Mouse (Mus musculus) midbrain, embryonic 14.5 days (tissue): ENCODE data around the gene Kcnq4. TPM values are rescaled to one million over a fixed set of nuclear protein-coding genes. Genes with fewer than 3 reads are reported as not detected.

Experiments
- ATAC-seq: fragments of 200-750 bp; cut with Nextera tagmentation; 2 replicates; pipeline ENCODE4 v1.8.0; 2017; ENCODE audit warnings: moderate number of reproducible peaks, moderate library complexity; ENCODE audit not compliant: low FRiP score, low TSS enrichment
- DNase-seq: peaks from one replicate; pipeline ENCODE4 v3.0.0-alpha.2; 2015
- H3K27ac ChIP-seq: fragments of 300-500 bp; sonication (generic); replicated peaks from 2 replicates; pipeline ENCODE4 v1.5.1; 2014; ENCODE audit warnings: mild to moderate bottlenecking, low read depth, low read length, moderate library complexity
- H3K27me3 ChIP-seq: fragments of 300-500 bp; sonication (generic); 2 replicates; pipeline ENCODE4 v1.6.1; 2014; ENCODE audit warnings: low read length, control low read depth, mixed read lengths; ENCODE audit not compliant: control insufficient read depth, insufficient read depth
- H3K36me3 ChIP-seq: fragments of 300-500 bp; sonication (generic); 2 replicates; pipeline ENCODE4 v1.6.1; 2014; ENCODE audit warnings: low read length, control low read depth; ENCODE audit not compliant: control insufficient read depth, insufficient read depth
- H3K4me1 ChIP-seq: fragments of 300-500 bp; sonication (generic); 2 replicates; pipeline ENCODE4 v1.6.1; 2014; ENCODE audit warnings: mild to moderate bottlenecking, antibody characterized with exemption, low read length, control low read depth; ENCODE audit not compliant: control insufficient read depth, insufficient read depth
- H3K4me2 ChIP-seq: fragments of 300-500 bp; sonication (generic); 2 replicates; pipeline ENCODE4 v1.6.1; 2014; ENCODE audit warnings: mild to moderate bottlenecking, low read length, moderate library complexity
- H3K4me3 ChIP-seq: fragments of 300-500 bp; sonication (generic); replicated peaks from 2 replicates; pipeline ENCODE4 v1.5.1; 2014; ENCODE audit warnings: low read depth, low read length
- H3K9ac ChIP-seq: fragments of 300-500 bp; sonication (generic); replicated peaks from 2 replicates; pipeline ENCODE4 v1.6.1; 2014; ENCODE audit warnings: mild to moderate bottlenecking, low read length, moderate library complexity
- H3K9me3 ChIP-seq: fragments of 300-500 bp; sonication (generic); 2 replicates; pipeline ENCODE4 v1.6.1; 2016; ENCODE audit warnings: low read length, control low read depth, mixed read lengths; ENCODE audit not compliant: control insufficient read depth
- WGBS: fragments of 180-500 bp; shearing (Covaris S2); extraction: QIAGEN DNeasy Blood & Tissue Kit; methylation state at CpG from one replicate; pipeline ENCODE4 v1.1.7; 2014; 5-methylcytosine and 5-hydroxymethylcytosine counted together
- polyA plus RNA-seq: library from polyadenylated mRNA; unstranded; fragments of >200 nt; fragmentation: Nextera tagmentation; extraction: Ambion mirVana; gene quantifications from 2 replicates; pipeline ENCODE4 v1.2.1, GENCODE M21; 2014

Kcnq4 gene
- polyA plus RNA-seq, 1 experiment from 2014 or later = 3.7 TPM

GRCm38 (mm10) chr4:120673606-120674005, 74.8 kb downstream of the Kcnq4 start:
- WGBS = 83% methylated on average over 3 of the region's 3 CpGs
- Histone ChIP-seq H3K9me3 (no peaks in the 10 kb centered on the region), H3K4me1 (no peaks in the 10 kb centered on the region), H3K9ac (no peak overlapping the region), H3K27ac (no peak overlapping the region), H3K36me3 (no peaks in the 10 kb centered on the region), H3K4me2 (no peak overlapping the region), H3K4me3 (no peak overlapping the region), H3K27me3 (0 out of 2 replicates have a peak, but pooled peaks cover 5% of the 10 kb centered on the region)
- ATAC-seq (no peak), DNase-seq (no peak)

- Histone ChIP-seq H3K27me3 (peaks cover 17% of the 10 kb centered on the region), H3K4me3 (no peak overlapping the region), H3K9me3 (no peaks in the 10 kb centered on the region), H3K36me3 (no peaks in the 10 kb centered on the region), H3K4me2 (no peak overlapping the region), H3K9ac (no peak overlapping the region), H3K27ac (no peak overlapping the region), H3K4me1 (peaks cover 6% of the 10 kb centered on the region; the same call in 1 of the 2 replicates)
- 25% methylated on average over 12 of the region's 12 CpGs for WGBS
- DNase-seq (peak; percentile 44), ATAC-seq (no peak)
These were observed 77.4 kb downstream of the Kcnq4 start for GRCm38 (mm10) chr4:120671046-120671445.

DNA sequence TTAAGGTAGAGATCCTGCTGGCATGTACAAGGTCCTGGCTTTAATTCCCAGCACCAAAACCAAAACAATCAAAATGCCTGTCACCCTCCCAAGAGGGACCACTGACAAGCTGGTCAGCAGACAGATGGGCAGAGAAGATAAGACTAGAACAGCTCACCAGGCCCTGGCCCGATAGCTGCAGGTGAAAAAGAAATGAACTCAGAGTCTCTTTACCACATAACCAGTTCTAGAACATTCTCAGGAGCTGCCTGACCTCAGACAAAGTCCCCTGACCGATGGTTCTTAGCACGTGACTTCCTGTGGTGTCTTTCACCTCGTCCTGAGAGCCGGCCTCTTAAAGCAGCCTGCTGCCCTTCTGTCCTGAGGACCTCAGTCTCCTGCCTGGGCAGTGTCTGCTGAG, 78.8 kb downstream of the Kcnq4 start:
- 74% methylated on average over 5 of the region's 5 CpGs for WGBS
- H3K4me2 ChIP-seq = no peak overlapping the region
- DNase-seq (no peak), ATAC-seq (no peak)
- no peak overlapping the region for H3K4me3 ChIP-seq
- H3K27ac ChIP-seq = no peak overlapping the region
- peaks cover 17% of the 10 kb centered on the region for H3K27me3 ChIP-seq
- H3K9ac ChIP-seq = no peak overlapping the region
- no peaks in the 10 kb centered on the region for H3K9me3 ChIP-seq
- peaks cover 6% of the 10 kb centered on the region; the same call in 1 of the 2 replicates for H3K4me1 ChIP-seq
- no peaks in the 10 kb centered on the region for H3K36me3 ChIP-seq

- no peak overlapping the region for H3K4me3 ChIP-seq
- no peaks in the 10 kb centered on the region for H3K9me3 ChIP-seq
- H3K27ac ChIP-seq = no peak overlapping the region
- H3K27me3 ChIP-seq = peaks cover 17% of the 10 kb centered on the region
- DNase-seq = no peak
- no peak overlapping the region for H3K4me2 ChIP-seq
- H3K9ac ChIP-seq = no peak overlapping the region
- H3K4me1 ChIP-seq = peaks cover 6% of the 10 kb centered on the region; the same call in 1 of the 2 replicates
- no peak for ATAC-seq
- WGBS = 93% methylated on average over 4 of the region's 4 CpGs
- H3K36me3 ChIP-seq = no peaks in the 10 kb centered on the region
These were observed 79.9 kb downstream of the Kcnq4 start for GRCm38 (mm10) chr4:120668551-120668950.

DNA sequence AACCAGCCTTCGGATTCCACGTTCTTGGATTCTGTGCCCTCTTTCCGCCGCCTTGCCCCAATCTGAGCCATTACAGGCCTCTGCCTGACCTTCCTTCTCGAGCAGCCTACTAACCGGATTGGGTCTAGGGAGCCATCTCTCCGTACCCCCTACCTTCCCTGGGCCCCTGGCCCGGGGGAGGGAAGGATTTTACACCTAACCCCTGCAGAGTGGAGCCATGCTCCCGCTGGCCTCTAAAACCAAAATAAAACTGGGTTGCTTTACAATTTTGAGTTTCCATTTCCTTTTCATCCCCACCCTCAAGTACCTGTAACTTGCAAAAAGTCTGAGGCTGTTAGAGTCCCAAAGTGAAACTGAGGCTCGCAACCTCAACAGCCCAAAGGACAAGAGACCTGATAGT, 80.9 kb downstream of the Kcnq4 start:
- Histone ChIP-seq H3K27ac (no peak overlapping the region), H3K27me3 (peaks cover 17% of the 10 kb centered on the region), H3K9me3 (no peaks in the 10 kb centered on the region), H3K4me1 (peaks cover 6% of the 10 kb centered on the region; the same call in 1 of the 2 replicates), H3K9ac (peak overlapping the region; percentile 53), H3K4me2 (peak overlapping the region; percentile 99), H3K36me3 (no peaks in the 10 kb centered on the region), H3K4me3 (peak overlapping the region; percentile 48)
- 12% methylated on average over 10 of the region's 10 CpGs for WGBS
- DNase-seq = no peak
- ATAC-seq = no peak

DNA sequence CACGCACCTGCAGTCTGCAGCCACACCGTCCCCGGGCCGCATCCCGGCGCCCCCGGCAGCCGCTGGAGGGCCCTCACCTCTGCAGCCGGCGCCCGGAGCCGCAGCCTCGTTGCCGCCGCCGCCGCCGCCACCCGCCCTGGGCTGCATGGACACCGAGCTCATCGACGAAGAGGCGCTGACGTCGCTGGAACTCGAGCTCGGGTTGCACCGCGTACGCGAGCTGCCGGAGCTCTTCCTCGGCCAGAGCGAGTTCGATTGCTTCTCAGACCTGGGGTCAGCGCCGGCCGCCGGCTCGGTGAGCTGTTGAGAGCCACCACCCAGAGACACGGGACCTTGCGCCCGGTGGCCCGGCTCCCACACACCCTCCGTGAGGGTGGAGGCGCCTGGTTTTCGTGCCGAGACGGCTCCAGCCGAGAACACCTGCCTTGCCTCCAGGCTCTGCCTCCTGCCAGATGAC, 81.3 kb downstream of the Kcnq4 start:
- H3K9me3 ChIP-seq = no peaks in the 10 kb centered on the region
- DNase-seq (peak; percentile 77), ATAC-seq (peak; percentile 62; the same call in 1 of the 2 replicates)
- peak overlapping the region; percentile 48 for H3K4me3 ChIP-seq
- peak overlapping the region; percentile 53 for H3K9ac ChIP-seq
- H3K4me2 ChIP-seq = peak overlapping the region; percentile 99
- H3K36me3 ChIP-seq = no peaks in the 10 kb centered on the region
- no peak overlapping the region; the same call in 1 of the 2 replicates for H3K27ac ChIP-seq
- H3K4me1 ChIP-seq = peaks cover 6% of the 10 kb centered on the region; the same call in 1 of the 2 replicates
- peaks cover 17% of the 10 kb centered on the region for H3K27me3 ChIP-seq
- under 1% methylated on average over 50 of the region's 50 CpGs for WGBS

GRCm38 (mm10) chr4:120666358-120667024, 81.9 kb downstream of the Kcnq4 start, which contains the start of gene Cited4:
Gene Cited4 (plus strand): TSS chr4:120666572.
- Histone ChIP-seq H3K27me3 (peaks cover 17% of the 10 kb centered on the region), H3K4me3 (peak within 1 kb of the TSS; percentile 48), H3K4me2 (peak within 1 kb of the TSS; percentile 99), H3K9ac (peak within 1 kb of the TSS; percentile 53), H3K27ac (no peak within 1 kb of the TSS; the same call in 1 of the 2 replicates), H3K36me3 (no peaks in the 10 kb centered on the region), H3K9me3 (no peaks in the 10 kb centered on the region), H3K4me1 (peaks cover 6% of the 10 kb centered on the region; the same call in 1 of the 2 replicates)
- DNase-seq (peak; percentile 85), ATAC-seq (peak; percentile 72)
- WGBS = under 1% methylated on average over 50 of the region's 50 CpGs

DNA sequence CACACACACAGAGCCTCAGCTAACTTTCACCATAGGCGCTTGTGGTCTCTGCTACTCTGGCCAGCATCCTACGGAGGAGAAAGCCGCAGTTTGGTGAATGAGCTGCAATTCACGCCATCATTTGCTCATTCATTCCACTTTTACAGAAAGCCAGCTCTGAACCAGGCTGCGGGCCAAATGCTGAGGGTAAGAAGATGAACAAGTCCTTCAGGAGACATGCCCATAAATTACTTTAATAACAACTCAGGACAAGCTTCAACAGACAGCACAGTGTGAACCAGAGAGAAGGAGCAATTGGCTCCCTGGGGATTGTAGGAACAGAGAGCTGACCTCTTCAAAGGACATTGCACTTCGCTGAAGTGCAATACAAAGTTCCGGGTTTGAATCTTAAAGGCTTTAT, 82.6 kb downstream of the Kcnq4 start:
- Histone ChIP-seq H3K27me3 (peaks cover 17% of the 10 kb centered on the region), H3K4me3 (no peak overlapping the region), H3K4me2 (no peak overlapping the region; the same call in 1 of the 2 replicates), H3K9ac (no peak overlapping the region), H3K9me3 (no peaks in the 10 kb centered on the region), H3K36me3 (no peaks in the 10 kb centered on the region), H3K27ac (no peak overlapping the region), H3K4me1 (peaks cover 6% of the 10 kb centered on the region; the same call in 1 of the 2 replicates)
- ATAC-seq (no peak), DNase-seq (no peak)
- WGBS = 61% methylated on average over 7 of the region's 7 CpGs
